Mouse (Mus musculus): ENCODE data around the gene Ptbp1.

- TF ChIP-seq CTCF (IDR thresholded peaks at IDR 0.05; ENCODE audit: control insufficient read depth, insufficient read depth, low read length), result no peak
- TF ChIP-seq POLR2A (IDR thresholded peaks at IDR 0.05; ENCODE audit: borderline replicate concordance, control insufficient read depth, low read depth, low read length), result no peak
Measured at GRCm38 (mm10) chr10:79818225-79818624, 36.0 kb upstream of the Ptbp1 start.
